Mouse (Mus musculus): ENCODE data around the gene Dpm1. TPM values are rescaled to one million over a fixed set of nuclear protein-coding genes. Genes with fewer than 3 reads are reported as not detected.
A peak's percentile ranks its signal among the peaks of the same experiment; 100 is the strongest.

Dpm1 gene
- total RNA-seq, 2 experiments from 2014 or later: 54.6 to 55.4 TPM

DNA sequence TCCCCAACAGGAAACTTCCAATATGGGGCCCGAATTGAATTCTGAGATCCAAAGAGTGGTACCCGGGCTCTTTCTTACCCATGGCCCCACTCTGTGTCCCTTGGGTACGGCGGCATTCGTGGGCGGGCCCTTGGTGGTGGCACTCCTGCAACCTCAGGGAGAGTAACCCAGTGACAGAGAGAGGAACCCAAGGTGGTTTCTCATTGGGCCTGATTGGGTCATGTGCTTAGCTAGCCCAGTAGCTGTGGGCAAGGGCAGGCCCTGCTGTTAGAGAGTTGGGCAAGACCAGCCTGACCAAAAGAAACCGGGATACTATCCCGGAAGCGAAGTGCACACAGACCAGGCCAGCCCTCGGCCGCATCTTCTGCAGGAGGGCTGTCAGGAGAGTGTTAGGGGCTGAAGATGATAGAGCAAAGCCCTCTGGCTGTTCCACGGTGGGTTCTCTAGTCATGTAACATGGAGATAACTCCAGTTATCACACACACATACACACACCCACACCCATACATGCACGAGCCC, 60.2 kb downstream of the Dpm1 start:
- intact Hi-C loops (cut with DNase I): no loop called here
- peak in 1 of 2 experiments; percentile 28 for DNase-seq (ENCODE audit: low spot score in 2 of 2)

- intact Hi-C loops (cut with DNase I): no loop called here
- no peak for DNase-seq (ENCODE audit: low spot score in 2 of 2)
Observed at GRCm38 (mm10) chr2:168169800-168170113, 60.6 kb downstream of the Dpm1 start.

DNA sequence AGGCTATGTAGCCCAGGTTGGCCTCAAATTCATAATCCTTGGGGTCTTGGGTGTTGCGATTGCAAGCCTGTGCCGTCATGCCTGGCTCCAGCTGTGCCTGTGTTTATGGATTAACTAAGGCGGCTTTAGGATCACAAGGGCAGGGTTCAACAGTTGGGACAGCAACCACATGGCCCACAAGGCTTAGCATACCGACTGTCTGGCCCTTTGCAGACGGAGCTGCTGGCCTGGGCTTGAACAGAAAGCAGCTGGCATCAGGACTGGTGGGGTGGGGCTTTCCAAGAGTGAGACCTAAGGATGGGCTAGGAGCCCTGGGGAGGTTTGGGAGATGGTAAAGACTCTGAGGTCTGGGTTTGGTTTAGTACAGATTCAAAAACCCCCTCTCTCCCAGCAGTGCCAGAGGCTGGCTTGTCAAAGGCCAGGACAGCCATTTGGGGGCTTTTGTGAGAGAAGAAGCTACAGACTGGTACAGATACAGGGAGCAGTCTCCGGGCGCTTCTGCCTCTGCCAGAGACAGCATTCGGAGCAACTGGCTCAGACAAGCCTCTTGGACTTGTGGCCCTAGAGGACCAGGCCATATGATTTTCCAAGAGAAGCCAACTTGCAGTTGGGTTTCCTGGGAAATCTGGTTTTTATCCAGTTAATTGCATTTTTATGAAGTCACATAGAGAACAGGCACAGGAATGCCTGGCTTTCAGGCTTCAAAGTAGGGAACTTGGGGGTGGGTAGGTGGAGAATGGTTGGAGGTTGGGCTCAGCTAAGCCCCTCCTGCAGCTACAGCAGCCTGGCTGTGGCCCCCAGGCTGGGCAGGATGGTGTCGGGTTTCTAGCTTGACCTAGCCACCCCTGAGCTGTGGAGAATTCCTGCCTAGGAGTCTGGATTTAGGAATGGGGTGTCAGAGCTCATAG, 61.2 kb downstream of the Dpm1 start:
- intact Hi-C loops (cut with DNase I): no loop called here
- DNase-seq (ENCODE audit: low spot score in 2 of 2): no peak

GRCm38 (mm10) chr2:168167781-168168180, 62.6 kb downstream of the Dpm1 start:
- intact Hi-C loops (cut with DNase I): no loop called here
- no peak for DNase-seq (ENCODE audit: low spot score in 2 of 2)

DNA sequence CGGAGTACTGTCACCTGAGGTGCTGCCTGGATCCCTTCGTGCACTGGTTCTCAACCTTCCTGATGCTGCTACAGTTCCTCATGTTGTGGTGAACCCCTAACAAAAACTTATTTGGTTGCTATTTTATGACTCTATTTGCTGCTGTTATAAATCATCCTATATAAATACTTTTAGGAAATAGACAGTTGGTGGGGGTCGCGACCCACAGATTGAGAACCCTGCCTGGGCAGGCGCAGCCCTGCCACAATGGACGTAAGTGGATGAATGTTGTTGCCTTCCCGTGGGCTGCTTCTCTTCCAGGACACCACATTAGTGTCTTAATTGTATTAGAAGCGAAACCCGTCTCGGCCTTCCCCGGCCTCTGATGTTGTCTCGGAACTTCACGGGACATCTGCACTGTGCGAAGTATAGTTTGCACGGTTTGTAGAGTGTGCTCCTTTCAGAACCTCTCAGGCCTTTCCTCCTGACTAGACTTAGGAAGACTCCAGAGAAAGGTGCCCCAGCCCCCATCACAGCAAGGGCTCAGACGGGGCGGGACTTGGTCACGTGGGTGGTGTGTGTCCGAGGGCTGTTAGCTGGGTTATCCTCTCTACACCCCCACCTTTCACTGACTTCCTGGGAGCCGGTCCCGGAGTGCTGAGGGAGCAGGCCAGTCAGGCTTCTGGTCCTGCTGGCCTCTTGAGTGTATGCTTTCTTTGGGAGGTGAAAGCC, 63.5 kb downstream of the Dpm1 start:
- intact Hi-C loops (cut with DNase I): no loop called here
- no peak for DNase-seq (ENCODE audit: low spot score in 2 of 2)

- intact Hi-C loops (cut with DNase I): no loop called here
- DNase-seq (ENCODE audit: low spot score in 2 of 2): no peak
Observed at GRCm38 (mm10) chr2:168161978-168162377, 68.4 kb downstream of the Dpm1 start.

- no peak for DNase-seq (ENCODE audit: low spot score in 2 of 2)
- intact Hi-C loops (cut with DNase I): no loop called here
Observed at GRCm38 (mm10) chr2:168161514-168161971, 68.8 kb downstream of the Dpm1 start.

DNA sequence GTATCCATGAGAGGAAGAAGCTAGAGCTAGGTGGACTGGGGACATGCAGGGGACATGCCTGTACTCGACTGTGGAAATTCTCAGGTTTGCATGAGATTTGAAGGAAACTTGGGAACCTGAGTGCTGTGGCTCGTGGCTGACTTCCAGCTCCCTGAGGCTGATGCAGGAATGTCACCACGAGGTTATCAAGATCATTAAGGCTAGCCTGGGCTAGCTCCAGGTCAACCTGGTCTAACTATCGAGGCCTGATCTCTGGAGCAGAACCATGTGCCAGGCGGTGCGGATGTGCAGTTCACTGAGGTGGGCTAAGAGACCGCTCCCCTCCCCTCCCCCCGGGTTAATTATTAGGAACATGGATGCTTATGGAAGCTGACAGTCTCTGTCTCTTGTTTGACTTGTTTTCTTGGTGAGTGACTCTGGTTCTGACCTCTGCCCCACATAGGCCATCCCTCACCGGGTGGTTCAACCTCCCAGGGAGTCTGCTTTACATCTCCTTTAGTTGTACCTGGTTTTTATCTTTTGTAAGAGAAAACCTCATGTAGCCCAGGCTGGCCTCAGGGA, 69.9 kb downstream of the Dpm1 start:
- intact Hi-C loops (cut with DNase I): no loop called here

More for the DNA sequence above, 69.9 kb downstream of the Dpm1 start:
- no peak for DNase-seq (ENCODE audit: low spot score in 2 of 2)

Small RNA genes within 50 kb of the gene (microRNA-seq; reads per million reads assigned to microRNA genes)
- gene Gm24561: 0 reads per million in 2 experiments

Other genes starting within 250 kb of the Dpm1 start
- gene Ripor3, start 220.0 kb downstream of the Dpm1 start, total RNA-seq (2021): under 1 TPM; 0.44 to 0.48 TPM
- 1 to 10 TPM; 5.0 to 5.2 TPM for gene Pard6b, start 149.6 kb downstream of the Dpm1 start, total RNA-seq (2021)
- gene Adnp, start 23.5 kb downstream of the Dpm1 start, total RNA-seq (2021): 10 to 100 TPM; 79.6 to 83.3 TPM
- gene Gm20716, start 227 bp downstream of the Dpm1 start, total RNA-seq (2021): 10 to 100 TPM; 33.6 to 38.8 TPM
- 10 to 100 TPM; 15.4 to 16.6 TPM for gene Mocs3, start within 50 bp of the Dpm1 start, total RNA-seq (2021)
- gene Kcng1, start 51.1 kb upstream of the Dpm1 start, total RNA-seq (2021): 10 to 100 TPM; 34.1 to 43.2 TPM

Data from left cerebral cortex, postnatal 25 days (tissue).